Mouse (Mus musculus): ENCODE data around the gene Zfhx3. TPM values are rescaled to one million over a fixed set of nuclear protein-coding genes. Genes with fewer than 3 reads are reported as not detected.
A peak's percentile ranks its signal among the peaks of the same experiment; 100 is the strongest.

Zfhx3 gene
- polyA plus RNA-seq, 1 experiment from 2014 or later, result 8.4 TPM

DNA sequence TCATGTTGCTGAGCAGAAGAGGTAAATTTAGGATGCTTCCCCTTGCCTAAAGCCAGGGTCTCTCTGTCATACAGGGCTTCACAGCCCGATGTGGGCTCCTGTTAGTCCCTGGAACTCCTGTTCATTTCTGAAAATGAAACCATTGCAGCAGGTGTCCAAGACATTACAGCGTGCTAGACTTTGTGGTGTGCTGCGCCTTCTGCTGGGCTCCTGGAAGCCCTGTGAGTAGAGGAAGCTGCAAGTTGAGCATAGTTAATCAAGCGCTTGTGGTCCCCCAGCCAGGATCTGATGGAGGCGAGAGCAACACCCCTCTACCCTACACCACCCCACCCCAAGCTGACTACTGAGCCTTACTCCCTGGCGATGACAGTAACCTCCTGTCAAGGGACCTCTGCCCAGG lies 980.7 kb downstream of the Zfhx3 start:
- H3K9me3 ChIP-seq (replicated peaks; ENCODE audit: control insufficient read depth, low read length), result no peaks in the 10 kb centered on the region
- no peak for ATAC-seq (replicated peaks; ENCODE audit: insufficient number of reproducible peaks, low FRiP score, low TSS enrichment)
- no peak overlapping the region for H3K4me2 ChIP-seq
- no peaks in the 10 kb centered on the region for H3K36me3 ChIP-seq (ENCODE audit: control insufficient read depth, insufficient read depth, low read length)
- no peaks in the 10 kb centered on the region for H3K27me3 ChIP-seq (ENCODE audit: control insufficient read depth, insufficient read depth, low read length)
- no peak overlapping the region for H3K27ac ChIP-seq (ENCODE audit: low read depth, low read length)
- no peak overlapping the region for H3K4me3 ChIP-seq (ENCODE audit: low read depth, low read length)
- no peak overlapping the region for H3K9ac ChIP-seq (ENCODE audit: low read depth, low read length)
- peaks cover 22% of the 10 kb centered on the region for H3K4me1 ChIP-seq (ENCODE audit: control insufficient read depth, insufficient read depth, low read length)
- 87% methylated on average over 6 of the region's 6 CpGs for WGBS (ENCODE audit: insufficient replicate concordance)

- Histone ChIP-seq H3K27ac (ENCODE audit: low read depth, low read length) (no peak overlapping the region), H3K4me3 (ENCODE audit: low read depth, low read length) (no peak overlapping the region), H3K36me3 (ENCODE audit: control insufficient read depth, insufficient read depth, low read length) (no peaks in the 10 kb centered on the region), H3K27me3 (ENCODE audit: control insufficient read depth, insufficient read depth, low read length) (no peaks in the 10 kb centered on the region), H3K4me2 (no peak overlapping the region), H3K4me1 (ENCODE audit: control insufficient read depth, insufficient read depth, low read length) (peaks cover 22% of the 10 kb centered on the region), H3K9ac (ENCODE audit: low read depth, low read length) (no peak overlapping the region), H3K9me3 (replicated peaks; ENCODE audit: control insufficient read depth, low read length) (no peaks in the 10 kb centered on the region)
- no peak for ATAC-seq (replicated peaks; ENCODE audit: insufficient number of reproducible peaks, low FRiP score, low TSS enrichment)
- 80% methylated on average over 9 of the region's 9 CpGs for WGBS (ENCODE audit: insufficient replicate concordance)
Measured at GRCm38 (mm10) chr8:108924526-108924925, 982.1 kb downstream of the Zfhx3 start.

GRCm38 (mm10) chr8:108926106-108926505 lies 983.7 kb downstream of the Zfhx3 start:
- Histone ChIP-seq H3K36me3 (ENCODE audit: control insufficient read depth, insufficient read depth, low read length) (no peaks in the 10 kb centered on the region), H3K9ac (ENCODE audit: low read depth, low read length) (no peak overlapping the region), H3K4me3 (ENCODE audit: low read depth, low read length) (no peak overlapping the region), H3K27ac (ENCODE audit: low read depth, low read length) (no peak overlapping the region), H3K9me3 (replicated peaks; ENCODE audit: control insufficient read depth, low read length) (no peaks in the 10 kb centered on the region), H3K4me1 (ENCODE audit: control insufficient read depth, insufficient read depth, low read length) (peaks cover 20% of the 10 kb centered on the region), H3K27me3 (ENCODE audit: control insufficient read depth, insufficient read depth, low read length) (no peaks in the 10 kb centered on the region), H3K4me2 (0 out of 2 replicates have a peak overlapping the region, but pooled peaks have one; percentile 11)
- WGBS (ENCODE audit: insufficient replicate concordance), result 42% methylated on average over 11 of the region's 11 CpGs
- ATAC-seq (replicated peaks; ENCODE audit: insufficient number of reproducible peaks, low FRiP score, low TSS enrichment), result no peak

- no peaks in the 10 kb centered on the region for H3K27me3 ChIP-seq (ENCODE audit: control insufficient read depth, insufficient read depth, low read length)
- H3K9ac ChIP-seq (ENCODE audit: low read depth, low read length), result no peak overlapping the region
- H3K27ac ChIP-seq (ENCODE audit: low read depth, low read length), result no peak overlapping the region
- no peak overlapping the region for H3K4me3 ChIP-seq (ENCODE audit: low read depth, low read length)
- peaks cover 9% of the 10 kb centered on the region for H3K4me1 ChIP-seq (ENCODE audit: control insufficient read depth, insufficient read depth, low read length)
- no peak overlapping the region for H3K4me2 ChIP-seq
- peaks cover 3% of the 10 kb centered on the region; the same call in 1 of the 2 replicates for H3K36me3 ChIP-seq (ENCODE audit: control insufficient read depth, insufficient read depth, low read length)
- 64% methylated on average over 5 of the region's 5 CpGs for WGBS (ENCODE audit: insufficient replicate concordance)
- no peaks in the 10 kb centered on the region for H3K9me3 ChIP-seq (replicated peaks; ENCODE audit: control insufficient read depth, low read length)
- ATAC-seq (replicated peaks; ENCODE audit: insufficient number of reproducible peaks, low FRiP score, low TSS enrichment), result no peak
Measured at GRCm38 (mm10) chr8:108930635-108931034, 988.2 kb downstream of the Zfhx3 start.

GRCm38 (mm10) chr8:108931837-108932236 lies 989.4 kb downstream of the Zfhx3 start:
- H3K4me3 ChIP-seq (ENCODE audit: low read depth, low read length), result no peak overlapping the region
- no peak for ATAC-seq (replicated peaks; ENCODE audit: insufficient number of reproducible peaks, low FRiP score, low TSS enrichment)
- no peak overlapping the region for H3K27ac ChIP-seq (ENCODE audit: low read depth, low read length)
- H3K9me3 ChIP-seq (replicated peaks; ENCODE audit: control insufficient read depth, low read length), result no peaks in the 10 kb centered on the region
- H3K9ac ChIP-seq (ENCODE audit: low read depth, low read length), result no peak overlapping the region
- H3K4me1 ChIP-seq (ENCODE audit: control insufficient read depth, insufficient read depth, low read length), result no peaks in the 10 kb centered on the region
- no peak overlapping the region for H3K4me2 ChIP-seq
- WGBS (ENCODE audit: insufficient replicate concordance), result 78% methylated on average over 13 of the region's 13 CpGs
- H3K36me3 ChIP-seq (ENCODE audit: control insufficient read depth, insufficient read depth, low read length), result peaks cover 3% of the 10 kb centered on the region; the same call in 1 of the 2 replicates
- H3K27me3 ChIP-seq (ENCODE audit: control insufficient read depth, insufficient read depth, low read length), result no peaks in the 10 kb centered on the region

DNA sequence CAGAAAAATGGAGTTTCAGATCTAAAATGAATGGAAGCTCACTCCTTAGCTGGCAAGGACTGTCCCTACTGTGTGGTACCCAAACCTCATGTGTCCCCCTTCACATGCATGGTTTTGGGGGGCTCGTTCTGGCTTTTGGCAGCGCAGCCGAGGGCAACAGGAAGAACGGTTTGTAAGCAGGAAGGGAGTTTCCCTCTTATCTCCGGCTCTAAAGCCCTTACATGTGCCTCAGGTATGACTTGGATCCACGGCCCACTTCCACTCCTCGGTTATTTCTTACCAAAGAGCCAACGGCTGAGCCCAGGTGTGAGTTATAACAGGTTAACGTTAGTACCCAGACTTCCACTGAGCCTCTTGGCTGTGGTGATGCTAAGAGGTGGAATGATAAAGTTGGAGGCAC lies 990.3 kb downstream of the Zfhx3 start:
- H3K9me3 ChIP-seq (replicated peaks; ENCODE audit: control insufficient read depth, low read length), result no peaks in the 10 kb centered on the region
- H3K9ac ChIP-seq (ENCODE audit: low read depth, low read length), result no peak overlapping the region
- H3K4me2 ChIP-seq, result no peak overlapping the region
- no peak overlapping the region for H3K4me3 ChIP-seq (ENCODE audit: low read depth, low read length)
- H3K4me1 ChIP-seq (ENCODE audit: control insufficient read depth, insufficient read depth, low read length), result no peaks in the 10 kb centered on the region
- peaks cover 3% of the 10 kb centered on the region; the same call in 1 of the 2 replicates for H3K36me3 ChIP-seq (ENCODE audit: control insufficient read depth, insufficient read depth, low read length)
- H3K27me3 ChIP-seq (ENCODE audit: control insufficient read depth, insufficient read depth, low read length), result no peaks in the 10 kb centered on the region
- WGBS (ENCODE audit: insufficient replicate concordance), result 81% methylated on average over 9 of the region's 9 CpGs
- ATAC-seq (replicated peaks; ENCODE audit: insufficient number of reproducible peaks, low FRiP score, low TSS enrichment), result no peak
- no peak overlapping the region for H3K27ac ChIP-seq (ENCODE audit: low read depth, low read length)

GRCm38 (mm10) chr8:108935834-108936694 lies 993.6 kb downstream of the Zfhx3 start:
- H3K9ac ChIP-seq (ENCODE audit: low read depth, low read length), result no peak overlapping the region
- 64% methylated on average over 18 of the region's 18 CpGs for WGBS (ENCODE audit: insufficient replicate concordance)

GRCm38 (mm10) chr8:108936695-108937448 lies 994.4 kb downstream of the Zfhx3 start:
- H3K4me3 ChIP-seq (ENCODE audit: low read depth, low read length), result no peak overlapping the region
- WGBS (ENCODE audit: insufficient replicate concordance), result 78% methylated on average over 19 of the region's 19 CpGs
- ATAC-seq (replicated peaks; ENCODE audit: insufficient number of reproducible peaks, low FRiP score, low TSS enrichment), result no peak
- H3K27me3 ChIP-seq (ENCODE audit: control insufficient read depth, insufficient read depth, low read length), result no peaks in the 10 kb centered on the region
- no peaks in the 10 kb centered on the region for H3K9me3 ChIP-seq (replicated peaks; ENCODE audit: control insufficient read depth, low read length)
- H3K9ac ChIP-seq (ENCODE audit: low read depth, low read length), result no peak overlapping the region
- peaks cover 3% of the 10 kb centered on the region; the same call in 1 of the 2 replicates for H3K36me3 ChIP-seq (ENCODE audit: control insufficient read depth, insufficient read depth, low read length)
- H3K27ac ChIP-seq (ENCODE audit: low read depth, low read length), result no peak overlapping the region
- H3K4me1 ChIP-seq (ENCODE audit: control insufficient read depth, insufficient read depth, low read length), result no peaks in the 10 kb centered on the region
- no peak overlapping the region for H3K4me2 ChIP-seq

More at GRCm38 (mm10) chr8:108935834-108936694, 993.6 kb downstream of the Zfhx3 start:
- H3K27ac ChIP-seq (ENCODE audit: low read depth, low read length), result no peak overlapping the region
- ATAC-seq (replicated peaks; ENCODE audit: insufficient number of reproducible peaks, low FRiP score, low TSS enrichment), result no peak
- H3K4me3 ChIP-seq (ENCODE audit: low read depth, low read length), result no peak overlapping the region
- H3K4me1 ChIP-seq (ENCODE audit: control insufficient read depth, insufficient read depth, low read length), result no peaks in the 10 kb centered on the region
- H3K27me3 ChIP-seq (ENCODE audit: control insufficient read depth, insufficient read depth, low read length), result no peaks in the 10 kb centered on the region
- no peaks in the 10 kb centered on the region for H3K9me3 ChIP-seq (replicated peaks; ENCODE audit: control insufficient read depth, low read length)
- H3K36me3 ChIP-seq (ENCODE audit: control insufficient read depth, insufficient read depth, low read length), result peaks cover 3% of the 10 kb centered on the region; the same call in 1 of the 2 replicates
- no peak overlapping the region for H3K4me2 ChIP-seq
